Mouse (Mus musculus) liver, embryonic 11.5 days (tissue): ENCODE results near the gene Fto. TPM values are rescaled to one million over a fixed set of nuclear protein-coding genes. Genes with fewer than 3 reads are reported as not detected.
A peak's percentile ranks its signal among the peaks of the same experiment; 100 is the strongest.

Source experiments
- ATAC-seq: fragments of 200-750 bp; cut with Nextera tagmentation; replicated peaks from 2 replicates; pipeline ENCODE4 v1.8.0; 2017; ENCODE audit warnings: moderate number of reproducible peaks, mild to moderate bottlenecking, moderate TSS enrichment, moderate library complexity; ENCODE audit not compliant: low FRiP score
- DNase-seq: peaks from one replicate; pipeline ENCODE4 v3.0.0-alpha.2; 2017; ENCODE audit warnings: low spot score
- H3K27ac ChIP-seq: fragments of 300-500 bp; sonication (generic); 2 replicates; pipeline ENCODE4 v1.5.1; 2014; ENCODE audit warnings: mild to moderate bottlenecking, low read depth, low read length, control low read depth
- H3K27me3 ChIP-seq: fragments of 300-500 bp; sonication (generic); replicated peaks from 2 replicates; pipeline ENCODE4 v1.6.1; 2014; ENCODE audit warnings: low read length, mixed read lengths; ENCODE audit not compliant: control insufficient read depth, insufficient read depth
- H3K36me3 ChIP-seq: fragments of 300-500 bp; sonication (generic); 2 replicates; pipeline ENCODE4 v1.6.1; 2014; ENCODE audit warnings: mild to moderate bottlenecking, low read length, moderate library complexity, mixed read lengths; ENCODE audit not compliant: control insufficient read depth, insufficient read depth
- H3K4me1 ChIP-seq: fragments of 300-500 bp; sonication (generic); replicated peaks from 2 replicates; pipeline ENCODE4 v1.6.1; 2014; ENCODE audit warnings: low read length, mixed read lengths; ENCODE audit not compliant: control insufficient read depth, insufficient read depth
- H3K4me2 ChIP-seq: fragments of 300-500 bp; sonication (generic); 2 replicates; pipeline ENCODE4 v1.6.1; 2014; ENCODE audit warnings: mild to moderate bottlenecking, control low read depth, moderate library complexity
- H3K4me3 ChIP-seq: fragments of 300-500 bp; sonication (generic); 2 replicates; pipeline ENCODE4 v1.5.1; 2014; ENCODE audit warnings: low read depth, low read length, control low read depth
- H3K9ac ChIP-seq: fragments of 300-500 bp; sonication (generic); 2 replicates; pipeline ENCODE4 v1.6.1; 2014; ENCODE audit warnings: low read depth, low read length, control low read depth
- H3K9me3 ChIP-seq: fragments of 300-500 bp; sonication (generic); 2 replicates; pipeline ENCODE4 v1.6.1; 2016; ENCODE audit warnings: low read length, inconsistent platforms, mixed read lengths; ENCODE audit not compliant: control insufficient read depth
- WGBS: fragments of 180-500 bp; shearing (Covaris S2); extraction: QIAGEN DNeasy Blood & Tissue Kit; methylation state at CpG from one replicate; pipeline ENCODE4 v1.1.7; 2014; 5-methylcytosine and 5-hydroxymethylcytosine counted together
- polyA plus RNA-seq: library from polyadenylated mRNA; unstranded; fragments of >200 nt; fragmentation: Nextera tagmentation; extraction: Ambion mirVana; gene quantifications from 2 replicates; pipeline ENCODE4 v1.2.1, GENCODE M21; 2014

Fto gene
- polyA plus RNA-seq, 1 experiment from 2014 or later, result 56.1 TPM

DNA sequence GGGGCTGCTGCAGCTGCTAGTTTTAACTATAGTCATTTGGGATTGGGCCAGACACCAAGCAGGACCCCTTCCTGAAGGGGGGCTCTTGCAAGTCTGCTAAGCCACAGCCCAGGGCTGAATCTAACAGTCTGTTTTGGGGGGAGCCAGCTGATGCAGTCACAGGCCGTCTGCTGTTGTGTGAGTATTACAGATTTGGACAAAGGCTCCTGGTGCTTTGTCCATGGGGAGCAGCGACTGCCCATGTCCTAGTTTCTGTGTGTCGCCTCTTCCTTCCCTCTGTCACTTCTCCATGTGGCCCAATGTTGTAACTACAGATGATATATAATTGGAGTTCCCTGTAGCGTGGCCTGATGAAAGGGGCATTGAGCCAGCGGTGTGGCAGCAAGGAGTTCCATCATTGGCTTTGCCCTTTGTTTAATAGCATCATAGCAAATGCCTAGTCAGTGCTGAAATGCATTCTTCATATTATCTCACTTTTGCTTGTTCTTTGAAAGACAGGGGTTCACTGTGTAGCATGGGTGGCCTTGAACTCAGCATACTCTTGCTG lies 243.8 kb downstream of the Fto start:
- H3K9ac ChIP-seq, result no peak overlapping the region
- DNase-seq (no peak), ATAC-seq (no peak)
- H3K4me2 ChIP-seq, result no peak overlapping the region
- no peaks in the 10 kb centered on the region for H3K9me3 ChIP-seq
- no peaks in the 10 kb centered on the region for H3K27me3 ChIP-seq
- no peak overlapping the region for H3K27ac ChIP-seq
- WGBS, result 82% methylated on average over 5 of the region's 5 CpGs
- H3K4me1 ChIP-seq, result no peaks in the 10 kb centered on the region
- H3K4me3 ChIP-seq, result no peak overlapping the region
- H3K36me3 ChIP-seq, result no peaks in the 10 kb centered on the region; the same call in 1 of the 2 replicates

DNA sequence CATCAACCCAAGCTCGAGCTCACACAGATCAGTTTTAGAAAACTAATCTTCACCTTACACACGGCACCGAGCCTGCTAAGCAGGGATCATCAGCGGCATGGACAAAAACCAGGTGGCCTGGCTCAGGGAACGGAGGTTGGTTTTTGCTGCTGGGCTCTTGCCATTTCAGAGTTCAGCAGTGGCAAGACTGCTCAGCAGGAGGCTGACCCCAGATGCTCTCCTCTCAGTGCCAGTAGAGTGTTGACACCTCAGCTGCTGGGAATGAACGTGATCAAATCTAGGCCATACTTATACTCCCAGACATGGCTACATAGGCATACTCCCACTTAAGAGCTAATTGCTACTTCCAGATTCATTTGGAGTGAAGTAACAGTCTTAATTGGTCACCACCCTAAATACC lies 245.1 kb downstream of the Fto start:
- no peaks in the 10 kb centered on the region for H3K9me3 ChIP-seq
- H3K4me2 ChIP-seq, result no peak overlapping the region
- ATAC-seq (no peak), DNase-seq (no peak)
- H3K4me3 ChIP-seq, result no peak overlapping the region
- H3K9ac ChIP-seq, result no peak overlapping the region
- H3K36me3 ChIP-seq, result no peaks in the 10 kb centered on the region; the same call in 1 of the 2 replicates
- peaks cover 3% of the 10 kb centered on the region; the same call in 1 of the 2 replicates for H3K4me1 ChIP-seq
- no peak overlapping the region for H3K27ac ChIP-seq
- no peaks in the 10 kb centered on the region for H3K27me3 ChIP-seq
- 73% methylated on average over 6 of the region's 6 CpGs for WGBS

DNA sequence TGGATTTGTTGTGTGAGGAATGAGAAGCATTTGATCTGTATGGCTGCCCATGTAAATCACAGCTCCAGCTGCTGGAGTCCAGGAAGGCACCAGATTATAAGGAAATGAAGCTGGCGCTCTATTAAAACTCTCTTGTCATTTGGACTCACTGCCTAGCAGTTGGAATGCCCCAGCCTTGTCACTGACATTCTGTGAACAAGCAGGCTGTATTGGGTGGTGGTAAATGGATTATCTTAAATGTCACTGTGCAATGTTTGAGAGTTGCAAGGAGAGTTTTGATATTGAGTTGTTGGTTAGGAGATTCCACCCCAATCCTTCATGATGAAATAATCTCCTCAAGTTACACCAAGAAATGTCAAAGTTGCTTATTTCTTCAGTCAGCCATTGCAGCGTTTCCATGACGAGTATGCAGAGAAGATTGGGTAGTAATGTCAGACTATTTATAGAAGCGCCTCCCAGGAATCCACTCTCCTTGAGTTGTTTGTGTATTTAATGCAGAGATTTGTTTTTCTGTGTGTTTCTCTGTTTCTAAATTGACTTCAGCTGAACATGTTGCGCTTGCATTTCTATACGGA lies 246.8 kb downstream of the Fto start:
- H3K36me3 ChIP-seq, result no peaks in the 10 kb centered on the region; the same call in 1 of the 2 replicates
- WGBS, result 83% methylated on average over 6 of the region's 6 CpGs
- DNase-seq (no peak), ATAC-seq (no peak)
- H3K4me1 ChIP-seq, result peaks cover 4% of the 10 kb centered on the region; the same call in 1 of the 2 replicates
- H3K4me2 ChIP-seq, result no peak overlapping the region
- no peak overlapping the region for H3K4me3 ChIP-seq
- no peaks in the 10 kb centered on the region for H3K27me3 ChIP-seq
- H3K27ac ChIP-seq, result no peak overlapping the region
- H3K9me3 ChIP-seq, result no peaks in the 10 kb centered on the region
- H3K9ac ChIP-seq, result no peak overlapping the region

DNA sequence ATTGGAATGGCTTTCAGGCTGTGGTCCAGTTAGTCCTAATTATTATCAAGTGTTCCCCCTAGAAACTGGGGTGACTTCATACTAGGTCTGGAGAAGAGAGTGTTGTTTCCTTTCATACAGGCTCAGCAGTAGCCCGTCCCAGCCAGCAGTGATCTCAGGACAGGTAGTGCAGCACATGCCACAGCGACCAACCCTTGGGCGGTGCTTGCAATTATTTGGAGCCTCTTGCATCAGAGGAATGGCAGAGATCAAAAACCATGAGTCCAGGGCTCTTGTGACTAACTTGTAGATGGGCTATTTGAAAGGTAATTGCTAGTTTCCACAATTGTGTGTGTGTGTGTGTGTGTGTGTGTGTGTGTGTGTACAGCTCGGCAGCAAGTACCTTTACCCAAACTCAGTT lies 247.9 kb downstream of the Fto start:
- H3K27me3 ChIP-seq, result no peaks in the 10 kb centered on the region
- peaks cover 11% of the 10 kb centered on the region for H3K4me1 ChIP-seq
- H3K27ac ChIP-seq, result no peak overlapping the region
- H3K36me3 ChIP-seq, result no peaks in the 10 kb centered on the region; the same call in 1 of the 2 replicates
- no peak overlapping the region for H3K4me3 ChIP-seq
- no peaks in the 10 kb centered on the region for H3K9me3 ChIP-seq
- 86% methylated on average over 4 of the region's 4 CpGs for WGBS
- H3K4me2 ChIP-seq, result no peak overlapping the region
- DNase-seq (no peak), ATAC-seq (no peak)
- H3K9ac ChIP-seq, result no peak overlapping the region

DNA sequence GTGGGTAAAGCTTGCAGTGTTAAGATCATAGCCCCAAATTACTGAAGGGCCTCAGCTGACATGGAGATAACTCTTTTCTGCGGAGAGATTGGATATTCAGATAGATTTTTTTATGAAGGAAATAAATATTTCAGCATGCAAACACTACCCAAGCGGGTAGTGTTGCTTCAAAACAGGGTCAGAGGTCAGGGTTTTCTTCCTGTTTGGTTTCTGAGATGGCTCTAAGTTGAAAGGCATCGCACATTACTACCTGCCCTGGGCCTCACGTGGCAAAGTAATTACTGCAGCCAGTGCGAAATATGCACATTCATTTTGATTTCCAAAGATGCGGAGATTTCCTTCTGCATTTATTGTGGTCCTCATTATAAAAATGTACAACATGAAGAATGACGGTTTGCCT lies 249.3 kb downstream of the Fto start:
- no peak overlapping the region for H3K27ac ChIP-seq
- DNase-seq, result no peak
- ATAC-seq, result no peak
- H3K4me3 ChIP-seq, result no peak overlapping the region
- H3K9me3 ChIP-seq, result no peaks in the 10 kb centered on the region
- H3K4me2 ChIP-seq, result no peak overlapping the region
- peaks cover 12% of the 10 kb centered on the region for H3K4me1 ChIP-seq
- H3K27me3 ChIP-seq, result no peaks in the 10 kb centered on the region
- no peaks in the 10 kb centered on the region; the same call in 1 of the 2 replicates for H3K36me3 ChIP-seq
- H3K9ac ChIP-seq, result no peak overlapping the region
- WGBS, result 62% methylated on average over 7 of the region's 7 CpGs

DNA sequence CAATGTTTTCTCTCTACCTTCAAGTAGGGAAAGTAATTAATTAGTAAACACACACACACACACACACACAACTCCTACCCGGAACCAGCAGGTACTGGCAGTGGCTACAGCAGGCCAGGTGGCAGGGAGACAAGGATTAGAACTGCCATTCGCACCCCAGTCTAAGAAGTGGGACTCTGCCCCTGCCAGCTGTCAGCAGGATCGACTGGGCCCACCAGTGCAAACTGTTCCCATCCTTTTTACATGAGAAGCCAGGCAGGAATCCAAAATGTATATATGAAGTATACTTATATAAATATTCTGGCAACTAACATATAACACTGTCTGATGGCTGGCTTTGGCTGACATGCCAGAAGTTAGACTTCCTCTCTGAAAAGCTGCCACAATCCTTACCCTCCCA lies 250.0 kb downstream of the Fto start:
- 70% methylated on average over 3 of the region's 3 CpGs for WGBS

DNA sequence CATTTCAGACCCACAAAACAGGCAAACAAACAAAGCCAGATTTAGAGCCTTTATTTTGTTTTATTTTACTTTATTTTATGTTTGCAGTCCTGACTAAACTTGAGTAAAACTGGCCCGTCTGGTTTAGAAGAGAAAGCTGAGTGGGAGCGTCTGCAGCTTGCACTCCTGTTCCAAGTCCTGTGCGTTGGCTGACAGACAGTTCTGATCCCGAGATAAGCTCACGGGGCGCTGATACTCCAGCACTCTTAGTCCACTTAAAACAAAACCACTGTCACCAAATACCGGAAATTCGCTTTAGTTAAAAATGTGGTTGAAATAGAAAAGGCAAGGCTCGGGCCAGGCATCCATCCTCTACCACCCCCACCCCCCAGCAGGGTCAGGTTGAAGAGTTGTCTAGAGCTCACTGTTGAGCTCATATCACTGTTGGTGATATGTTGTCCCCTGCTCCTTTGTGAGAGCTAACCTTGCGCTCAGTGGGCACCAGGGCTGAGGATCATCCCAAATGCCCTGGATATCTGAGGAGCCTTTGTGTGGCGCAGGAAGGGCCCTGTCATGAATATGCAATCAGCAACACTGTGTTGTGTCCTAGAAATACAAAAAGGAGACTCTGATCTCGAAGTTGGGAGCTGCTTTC lies 252.7 kb downstream of the Fto start:
- 28% methylated on average over 12 of the region's 12 CpGs for WGBS
- Histone ChIP-seq H3K4me1 (peaks cover 24% of the 10 kb centered on the region), H3K9me3 (no peaks in the 10 kb centered on the region), H3K9ac (no peak overlapping the region), H3K27me3 (no peaks in the 10 kb centered on the region), H3K4me3 (no peak overlapping the region), H3K36me3 (no peaks in the 10 kb centered on the region), H3K27ac (no peak overlapping the region), H3K4me2 (0 out of 2 replicates have a peak overlapping the region, but pooled peaks have one; percentile 1)
- ATAC-seq (no peak), DNase-seq (no peak)

More for the DNA sequence above, 250.0 kb downstream of the Fto start:
- Histone ChIP-seq H3K4me2 (no peak overlapping the region), H3K9me3 (no peaks in the 10 kb centered on the region), H3K4me1 (peaks cover 12% of the 10 kb centered on the region), H3K27me3 (no peaks in the 10 kb centered on the region), H3K36me3 (no peaks in the 10 kb centered on the region; the same call in 1 of the 2 replicates), H3K4me3 (no peak overlapping the region), H3K27ac (no peak overlapping the region), H3K9ac (no peak overlapping the region)
- ATAC-seq (no peak), DNase-seq (no peak)

DNA sequence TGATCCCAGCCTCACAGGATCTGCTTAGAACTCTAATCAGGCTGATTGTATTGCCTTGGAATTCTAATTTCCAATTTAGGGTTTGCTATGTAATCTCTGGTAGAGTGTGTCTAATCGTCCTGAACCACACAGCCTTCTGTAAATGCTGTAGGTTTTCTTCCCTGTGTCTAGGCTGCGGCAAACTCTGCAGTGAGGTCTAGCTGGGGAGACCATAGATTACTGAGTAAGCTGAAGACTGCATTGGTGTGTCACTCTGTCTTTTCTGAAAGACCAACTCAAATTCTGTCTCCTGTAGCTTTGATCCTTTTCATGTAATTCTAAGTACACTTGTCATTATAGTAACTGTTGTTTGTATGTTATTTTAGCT lies 253.2 kb downstream of the Fto start:
- no peak for ATAC-seq
- DNase-seq, result no peak
- WGBS, result 64% methylated on average over 2 of the region's 2 CpGs
- Histone ChIP-seq H3K36me3 (no peaks in the 10 kb centered on the region), H3K9me3 (no peaks in the 10 kb centered on the region), H3K4me1 (peaks cover 24% of the 10 kb centered on the region), H3K4me2 (no peak overlapping the region), H3K27ac (no peak overlapping the region), H3K27me3 (no peaks in the 10 kb centered on the region), H3K9ac (no peak overlapping the region), H3K4me3 (no peak overlapping the region)

DNA sequence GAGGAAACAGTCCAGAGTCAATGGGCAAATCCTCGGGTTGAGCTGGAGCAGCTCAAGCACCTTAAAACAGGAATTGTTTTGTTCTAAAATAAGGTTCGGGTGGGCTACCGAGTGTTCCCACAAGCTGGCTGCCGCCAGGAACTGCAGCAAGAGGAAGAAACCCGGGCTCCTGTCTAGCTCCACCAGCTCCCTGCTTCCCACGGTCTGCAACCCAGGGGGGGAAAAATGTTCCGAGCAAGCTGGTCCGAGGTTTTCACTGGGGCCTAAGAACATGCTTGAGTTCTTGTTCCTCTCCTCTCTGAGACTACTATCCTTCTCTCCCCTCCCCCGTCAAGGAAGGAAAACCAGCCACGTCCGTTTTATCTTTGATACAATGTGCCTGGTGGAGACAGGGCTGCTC lies 256.5 kb downstream of the Fto start:
- Histone ChIP-seq H3K36me3 (no peaks in the 10 kb centered on the region), H3K4me3 (no peak overlapping the region), H3K27ac (no peak overlapping the region), H3K4me1 (peaks cover 20% of the 10 kb centered on the region), H3K27me3 (no peaks in the 10 kb centered on the region), H3K9me3 (no peaks in the 10 kb centered on the region), H3K9ac (no peak overlapping the region), H3K4me2 (peak overlapping the region; percentile 15; the same call in 1 of the 2 replicates)
- ATAC-seq (no peak), DNase-seq (no peak)
- WGBS, result 26% methylated on average over 11 of the region's 11 CpGs
